Mouse (Mus musculus): ENCODE results near the gene Optc.

GRCm38 (mm10) chr1:133915115-133915514, 7.3 kb upstream of the Optc start:
- TF ChIP-seq CTCF (IDR thresholded peaks at IDR 0.05): no peak
- TF ChIP-seq EP300 (IDR thresholded peaks at IDR 0.05): no peak

Measured in lung, postnatal 0 days (tissue).